Mouse (Mus musculus): Measurements from ENCODE around the gene Tmem274.
A peak's percentile ranks its signal among the peaks of the same experiment; 100 is the strongest.
"Not testable (repeated sequence)": the region's sequence is repeated elsewhere in the genome, so short reads cannot be mapped to it uniquely, and the experiment has no call there.

Gene Tmem274

DNA sequence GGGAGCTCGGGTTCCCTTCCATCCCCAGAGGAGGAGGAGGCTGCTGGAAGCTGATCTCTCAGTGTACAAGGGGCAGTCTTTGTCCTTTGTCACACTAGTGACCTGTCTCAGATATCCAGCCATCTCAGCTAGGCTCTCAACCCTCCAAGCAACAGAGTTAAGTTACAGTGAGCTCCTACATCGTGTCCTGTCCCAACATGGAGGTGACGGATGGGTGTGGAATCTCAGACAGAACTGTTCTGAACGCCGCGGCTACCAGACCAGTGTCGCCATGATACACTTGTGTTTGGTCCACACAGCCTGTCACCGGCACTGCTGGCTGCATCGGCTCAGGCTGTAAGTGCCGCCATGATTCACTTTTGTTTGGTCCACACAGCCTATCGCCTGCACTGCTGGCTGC lies at the start of gene Tmem274:
Tmem274 (plus strand) TSS at position 301 of the 400 bp plus-strand sequence.
- no peak for DNase-seq

DNA sequence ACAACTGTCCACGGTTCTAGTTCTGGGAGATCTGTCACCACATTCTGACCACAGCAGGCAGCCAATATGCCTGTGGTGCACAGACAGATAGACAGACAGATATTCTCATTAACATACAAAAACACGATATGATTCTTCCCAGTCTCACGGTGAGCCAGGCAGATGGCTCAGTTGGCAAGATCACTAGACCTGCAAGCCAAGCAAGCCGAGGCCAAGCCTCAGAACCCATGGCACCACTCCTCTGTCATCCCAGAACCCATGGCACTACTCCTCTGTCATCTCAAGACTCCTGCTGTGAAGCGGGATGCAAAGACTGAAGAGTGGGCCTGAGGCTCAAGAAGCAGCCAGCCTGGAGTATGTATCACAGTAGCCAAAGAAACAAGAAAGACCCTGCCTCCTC lies 47.6 kb upstream of the Tmem274 start:
- DNase-seq, result no peak

DNA sequence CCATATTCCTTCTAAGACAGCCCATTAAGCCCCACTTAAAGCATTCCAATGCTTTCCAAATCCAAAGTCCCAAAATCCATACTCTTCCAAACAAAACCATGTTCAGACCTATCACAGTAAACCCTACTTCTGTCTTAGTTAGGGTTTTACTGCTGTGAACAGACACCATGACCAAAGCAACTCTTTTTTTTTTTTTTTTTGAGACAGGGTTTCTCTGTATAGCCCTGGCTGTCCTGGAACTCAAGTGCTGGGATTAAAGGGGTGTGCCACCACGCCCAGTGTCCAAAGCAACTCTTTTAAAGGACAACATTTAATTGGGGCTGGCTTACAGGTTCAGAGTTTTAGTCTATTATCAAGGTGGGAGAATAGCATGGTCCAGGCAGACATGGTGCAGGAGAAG lies 45.3 kb upstream of the Tmem274 start:
- DNase-seq, result not testable (repeated sequence)

DNA sequence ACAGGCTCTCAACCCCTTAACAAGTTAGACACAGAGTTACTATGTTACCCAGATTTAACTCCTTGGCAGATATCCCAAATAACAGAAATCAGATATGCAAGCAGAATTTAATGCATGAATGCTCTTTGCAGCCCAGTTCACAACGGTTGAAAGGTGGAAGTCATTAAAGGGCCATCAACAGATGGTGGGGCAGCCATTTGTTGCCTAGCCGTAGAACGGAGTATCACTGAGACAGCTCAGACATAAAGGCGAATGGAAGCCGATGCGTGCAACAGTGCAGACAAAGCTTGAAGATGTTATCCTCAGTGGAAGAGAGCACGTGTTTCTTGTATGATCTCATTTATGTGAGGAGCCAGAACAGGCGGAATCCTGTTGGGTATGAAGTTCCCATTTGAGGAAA lies 36.6 kb upstream of the Tmem274 start:
- DNase-seq, result no peak

DNA sequence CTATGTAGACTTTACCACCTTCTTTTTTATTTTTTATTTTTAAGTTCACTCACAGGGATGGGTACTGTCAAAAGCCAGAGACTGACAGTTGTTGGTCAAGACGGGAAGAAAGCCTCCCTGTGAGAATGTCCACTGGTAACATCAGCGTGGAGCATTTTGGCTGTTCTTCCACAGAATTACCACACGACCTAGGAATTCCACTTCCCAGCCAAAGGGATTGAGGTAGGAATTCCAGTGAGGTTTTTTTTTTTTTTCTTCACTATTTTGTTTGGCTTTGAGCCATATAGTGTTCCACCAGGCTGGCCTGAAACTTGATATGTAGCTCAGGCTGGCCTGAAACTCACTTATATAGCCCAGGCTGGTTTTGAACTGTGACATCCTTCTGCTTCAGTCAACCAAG lies 34.7 kb upstream of the Tmem274 start:
- no peak for DNase-seq

DNA sequence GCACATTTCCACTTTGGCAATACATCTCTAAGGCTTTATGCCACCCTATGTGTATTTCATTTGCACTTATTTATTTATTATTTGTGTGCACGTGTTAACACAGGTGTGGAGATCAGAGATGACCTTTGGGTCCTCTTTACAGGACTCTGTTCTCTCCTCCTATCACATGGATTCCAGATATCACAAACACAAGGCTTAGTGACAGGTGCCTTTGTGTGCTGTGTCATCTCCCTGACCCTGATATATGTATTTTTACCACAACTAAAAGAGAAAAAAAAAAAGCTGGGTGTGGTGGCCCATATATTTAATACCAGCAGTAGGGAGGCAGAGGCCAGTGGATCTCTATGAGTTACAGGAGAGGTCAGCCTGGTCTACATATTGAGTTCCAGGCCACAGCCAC lies 32.7 kb upstream of the Tmem274 start:
- no peak for DNase-seq

DNA sequence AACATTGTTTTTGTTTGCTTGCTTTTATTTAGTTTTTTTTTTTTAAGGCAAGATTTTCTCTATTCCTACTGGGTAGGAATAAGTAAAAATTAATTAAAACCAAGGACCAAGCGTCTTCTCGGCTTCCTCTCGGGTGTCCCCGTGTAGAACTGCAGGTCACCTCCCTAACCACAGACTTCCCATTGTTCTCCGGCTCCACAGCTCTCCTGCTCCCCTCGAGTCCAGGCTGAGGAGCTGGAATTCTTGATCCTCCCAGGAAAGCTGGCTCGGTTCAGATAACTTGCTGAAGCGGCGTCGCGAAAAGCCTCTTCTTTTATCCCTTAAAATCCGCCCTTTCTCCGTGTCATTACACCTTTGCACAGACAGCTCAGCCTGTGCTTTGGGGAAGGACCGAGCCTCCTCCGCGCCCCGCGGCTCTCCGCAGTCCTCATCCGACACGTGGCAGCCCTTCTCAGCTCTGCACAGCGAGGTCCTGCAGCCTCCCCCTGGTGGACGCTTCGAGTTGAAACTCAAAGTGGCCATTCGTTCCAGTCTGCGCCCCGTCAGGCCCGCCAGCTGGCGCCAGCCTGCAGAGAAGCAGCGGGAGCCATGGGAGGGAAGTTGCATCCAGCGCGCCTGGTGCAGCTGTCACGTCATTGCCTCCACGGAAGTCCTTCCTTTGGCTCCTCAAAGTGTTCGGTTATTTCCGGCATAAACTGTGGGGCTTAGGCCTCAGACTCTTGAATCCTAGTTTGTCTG lies 32.0 kb upstream of the Tmem274 start:
- peak; percentile 85 for DNase-seq

DNA sequence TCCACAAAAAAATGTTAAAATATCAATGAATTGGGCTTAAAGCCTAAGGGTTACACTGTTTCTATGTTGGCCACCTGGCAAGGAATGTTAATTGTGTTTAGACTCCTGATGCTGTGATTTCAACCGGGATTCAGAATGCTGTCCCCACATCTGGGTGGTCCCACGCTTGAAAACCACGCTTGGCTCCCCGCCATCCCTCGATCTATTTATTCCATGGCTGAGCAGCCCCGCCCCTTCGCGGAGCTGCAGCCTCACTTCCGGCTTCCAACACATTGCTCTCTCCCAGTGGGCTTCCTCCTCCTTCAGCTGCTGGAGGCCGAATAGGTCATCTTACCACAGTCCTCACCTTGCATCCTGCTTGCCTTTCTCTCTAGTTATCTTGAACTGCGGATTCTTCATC lies 31.3 kb upstream of the Tmem274 start:
- no peak for DNase-seq

DNA sequence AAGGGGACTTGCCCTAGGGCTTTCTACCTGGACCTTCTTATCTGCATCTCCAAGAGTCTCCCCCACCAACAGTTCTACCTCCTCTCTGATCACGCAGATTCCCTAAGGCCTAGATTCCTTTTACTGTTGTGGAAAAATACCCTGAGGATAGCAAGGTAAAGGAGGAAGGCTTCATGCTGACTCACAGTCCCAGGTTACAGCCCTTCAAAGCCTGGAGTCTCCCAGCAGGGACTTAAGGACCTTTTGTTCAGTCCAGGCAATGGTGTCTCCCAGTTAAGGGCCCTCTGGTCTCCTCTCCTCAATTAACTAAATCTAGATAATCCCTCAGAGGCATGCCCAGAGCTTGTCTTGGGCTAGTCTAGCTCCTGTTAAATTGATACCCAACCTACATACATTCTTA lies 30.9 kb upstream of the Tmem274 start:
- DNase-seq, result no peak

DNA sequence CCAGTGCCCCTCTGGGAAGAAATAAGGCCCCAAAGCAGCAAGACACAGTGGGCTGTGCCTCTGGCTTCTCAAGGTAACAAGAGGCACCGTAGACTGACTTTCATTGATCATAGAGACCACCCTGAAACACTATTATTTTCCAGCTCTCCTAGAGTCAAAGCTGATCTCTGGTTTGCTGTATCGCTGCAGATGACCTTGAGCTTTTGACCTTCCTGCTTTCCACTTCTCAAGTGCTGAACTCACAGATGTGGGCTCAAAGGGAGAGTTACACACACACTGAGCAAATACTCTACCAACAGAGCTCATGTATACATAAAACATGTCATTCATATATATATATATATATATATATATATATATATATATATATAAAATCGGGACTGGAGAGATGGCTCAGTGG lies 26.5 kb upstream of the Tmem274 start:
- no peak for DNase-seq

DNA sequence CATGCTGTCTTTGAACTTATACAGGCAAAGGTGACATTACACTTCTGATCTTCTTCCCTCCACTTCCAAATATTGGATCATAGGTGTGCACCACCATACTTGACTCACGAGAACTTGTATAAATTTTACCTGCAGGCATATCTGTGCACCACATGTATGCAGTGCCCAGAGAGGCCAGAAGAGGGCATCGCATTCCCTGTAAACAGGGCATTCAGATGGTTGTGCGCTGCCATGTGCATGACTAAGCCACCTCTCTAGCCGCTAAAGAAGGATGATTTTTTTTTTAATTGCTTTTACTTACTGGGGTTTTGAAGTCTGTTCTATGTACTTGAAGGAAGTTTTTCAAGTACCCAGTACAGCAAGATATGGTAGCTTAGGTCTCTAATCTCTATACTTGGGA lies 23.5 kb upstream of the Tmem274 start:
- DNase-seq, result no peak

DNA sequence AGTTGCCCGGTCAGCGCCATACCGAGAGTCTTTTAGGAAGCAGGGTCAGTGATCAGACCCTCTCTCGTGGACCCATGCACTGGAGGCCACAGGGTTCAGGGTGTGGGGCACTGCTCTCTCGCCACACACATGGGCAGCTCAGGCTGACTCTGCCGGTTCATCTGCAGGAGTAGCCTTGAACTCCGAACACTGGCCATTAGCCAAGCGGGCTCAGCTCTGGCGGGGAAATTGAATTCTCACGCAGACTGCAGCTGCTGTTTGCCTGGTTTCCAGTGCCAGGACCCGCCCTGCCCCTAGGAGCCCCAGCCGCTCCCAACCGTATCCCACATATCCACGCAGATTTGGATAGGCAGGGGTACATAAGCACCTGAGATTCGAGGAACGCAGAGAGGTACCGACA lies 22.9 kb upstream of the Tmem274 start:
- DNase-seq, result no peak

DNA sequence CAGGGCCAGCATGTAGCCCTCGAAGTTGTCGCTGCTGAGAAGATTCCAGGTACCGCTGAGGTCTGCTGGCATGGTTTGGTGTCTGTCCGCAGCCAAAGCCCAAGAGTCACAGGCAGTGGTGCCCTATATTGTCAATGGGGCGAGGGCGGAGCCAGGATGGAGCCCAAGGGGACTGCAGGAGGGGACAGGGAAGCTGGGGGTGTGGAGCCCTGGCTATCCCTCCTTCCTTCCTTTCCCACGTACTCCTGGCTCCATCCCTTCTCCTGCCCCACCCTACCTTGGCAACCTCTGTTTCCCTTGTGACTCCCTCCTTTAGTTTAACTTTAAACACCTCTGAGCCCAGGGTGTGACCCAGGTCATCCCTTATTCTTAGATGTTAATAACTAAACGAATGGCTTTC lies 22.3 kb upstream of the Tmem274 start, which contains the start of gene Rbp7:
Rbp7 (minus strand) TSS at position 100 of the 400 bp plus-strand sequence.
- no peak for DNase-seq

DNA sequence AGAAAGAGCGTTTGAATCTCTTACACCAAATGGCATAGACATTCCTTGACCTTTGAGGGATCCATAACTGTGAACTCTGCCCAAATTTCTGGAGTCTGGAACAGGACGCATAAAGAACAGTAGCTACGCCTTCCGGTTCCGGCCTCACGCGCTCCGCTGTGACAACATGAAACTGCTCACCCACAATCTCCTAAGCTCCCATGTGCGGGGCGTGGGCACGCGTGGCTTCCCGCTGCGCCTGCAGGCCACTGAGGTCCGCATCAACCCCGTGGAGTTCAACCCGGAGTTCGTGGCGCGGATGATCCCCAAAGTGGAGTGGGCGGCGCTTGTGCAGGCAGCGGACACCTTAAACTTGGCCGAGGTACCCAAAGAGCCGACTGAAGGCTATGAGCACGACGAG lies 20.0 kb upstream of the Tmem274 start:
- not testable (repeated sequence) for DNase-seq

DNA sequence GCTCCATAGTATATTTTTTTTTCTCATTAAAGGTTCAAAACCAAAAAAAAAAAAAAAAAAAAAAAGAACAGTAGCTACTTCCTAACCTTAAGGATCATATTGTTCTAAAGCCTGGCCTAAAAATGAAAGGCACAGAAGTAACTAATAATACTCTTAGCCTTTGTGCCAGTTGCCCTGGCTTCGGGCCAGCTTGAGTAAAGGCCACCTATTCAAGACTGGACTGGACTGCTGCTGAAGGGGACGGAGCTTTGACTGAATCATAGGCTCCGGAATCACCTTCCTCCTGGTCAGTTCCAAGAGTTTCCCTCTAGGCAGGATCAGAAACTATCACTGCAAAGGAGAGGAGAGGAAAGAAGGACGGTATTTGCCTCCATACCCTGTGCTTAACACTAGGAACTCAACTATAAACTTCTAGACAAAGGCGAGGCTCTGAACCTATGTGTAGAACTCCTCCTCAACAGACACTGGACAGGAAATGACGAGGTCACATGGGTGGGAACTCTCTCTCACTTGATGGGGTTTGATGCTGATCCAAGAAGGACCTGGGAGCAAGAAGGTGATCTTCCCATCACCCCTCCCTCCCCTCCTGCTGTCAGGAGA lies 19.2 kb upstream of the Tmem274 start:
- no peak for DNase-seq

DNA sequence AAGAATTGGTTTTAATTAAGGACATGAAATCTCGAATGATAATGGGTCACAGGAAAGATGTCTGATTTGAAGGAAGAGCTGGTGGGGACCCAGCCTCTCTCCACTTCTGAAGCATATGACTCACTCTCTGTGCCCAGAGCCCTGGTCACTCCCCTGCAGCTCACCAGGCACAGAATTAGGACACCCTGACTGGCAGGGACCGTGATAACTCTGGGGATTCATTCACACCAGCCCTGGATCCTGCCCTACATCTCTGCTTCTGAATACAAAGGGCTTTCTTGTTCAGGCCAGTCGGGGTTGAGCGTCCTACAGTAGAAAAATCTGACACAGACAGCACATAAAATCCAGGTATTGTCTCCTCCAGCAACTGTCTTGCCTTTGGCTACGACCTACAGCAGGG lies 18.7 kb upstream of the Tmem274 start:
- no peak for DNase-seq

DNA sequence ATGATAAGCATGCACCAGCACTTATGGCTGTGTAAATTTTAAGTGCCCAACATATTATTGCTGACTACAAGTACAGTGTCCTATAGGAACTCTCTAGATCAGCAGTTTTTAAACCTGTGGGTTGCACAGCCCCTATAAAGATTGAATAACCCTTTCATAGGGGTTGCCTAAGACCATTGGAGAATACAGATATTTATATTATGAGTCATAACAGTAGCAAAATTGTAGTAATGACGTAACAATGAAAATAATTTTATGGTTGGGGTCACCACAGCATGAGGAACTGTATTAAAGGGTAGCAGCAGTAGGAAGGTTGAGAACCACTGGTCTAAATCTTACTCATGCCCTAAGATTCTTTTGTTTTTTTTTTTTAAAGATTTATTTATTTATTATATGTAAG lies 17.8 kb upstream of the Tmem274 start:
- no peak for DNase-seq

DNA sequence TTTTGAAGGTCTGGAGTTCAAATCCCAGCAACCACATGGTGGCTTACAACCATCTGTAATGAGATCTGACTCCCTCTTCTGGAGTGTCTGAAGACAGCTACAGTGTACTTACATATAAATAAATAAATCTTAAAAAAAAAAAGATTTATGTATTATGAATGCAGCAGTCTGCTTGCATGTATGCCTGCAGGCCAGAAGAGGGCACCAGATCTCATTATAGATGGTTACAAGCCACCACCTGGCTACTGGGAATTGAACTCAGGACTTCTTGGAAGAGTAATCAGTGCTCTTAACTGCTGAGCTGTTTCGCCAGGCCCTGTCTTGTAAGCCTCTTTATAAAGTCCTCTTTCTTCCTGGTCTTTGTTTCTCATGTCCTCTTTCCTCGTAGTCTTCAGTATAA lies 16.7 kb upstream of the Tmem274 start:
- DNase-seq, result not testable (repeated sequence)

DNA sequence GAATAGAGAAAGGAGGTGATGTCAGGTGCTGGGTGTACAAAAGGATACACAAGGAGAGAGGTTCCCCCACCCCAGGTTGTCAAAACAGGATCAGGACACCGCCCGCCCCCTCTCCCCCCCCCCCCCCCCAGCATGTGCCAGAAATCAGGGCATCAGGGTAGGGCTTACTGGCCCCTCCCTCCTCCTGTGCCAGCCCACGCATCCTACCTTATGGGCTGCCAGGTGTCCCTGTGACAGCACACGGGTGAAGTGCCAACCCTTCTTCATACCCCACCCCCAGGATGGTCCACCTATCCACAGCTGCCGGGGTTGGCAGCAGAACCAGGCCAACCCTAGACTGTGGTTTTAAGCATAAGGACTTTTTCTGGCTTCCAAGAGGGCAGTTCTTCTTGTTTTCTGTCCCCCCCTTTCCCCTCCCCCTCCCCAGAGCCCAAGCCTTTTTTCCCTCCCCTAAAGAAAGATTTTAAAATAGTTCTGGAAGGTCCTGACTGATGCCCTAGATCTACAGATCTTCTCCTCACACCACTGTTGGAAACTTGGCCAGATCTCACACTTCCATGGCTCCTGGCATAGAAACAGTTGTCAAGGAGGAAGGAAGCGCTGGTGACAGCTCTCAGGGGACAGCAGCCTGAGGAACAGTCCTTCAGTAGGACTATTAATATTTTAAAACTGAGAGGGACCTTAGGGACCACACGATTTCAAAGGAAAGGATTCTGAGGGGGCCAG lies 15.4 kb upstream of the Tmem274 start:
- no peak for DNase-seq

DNA sequence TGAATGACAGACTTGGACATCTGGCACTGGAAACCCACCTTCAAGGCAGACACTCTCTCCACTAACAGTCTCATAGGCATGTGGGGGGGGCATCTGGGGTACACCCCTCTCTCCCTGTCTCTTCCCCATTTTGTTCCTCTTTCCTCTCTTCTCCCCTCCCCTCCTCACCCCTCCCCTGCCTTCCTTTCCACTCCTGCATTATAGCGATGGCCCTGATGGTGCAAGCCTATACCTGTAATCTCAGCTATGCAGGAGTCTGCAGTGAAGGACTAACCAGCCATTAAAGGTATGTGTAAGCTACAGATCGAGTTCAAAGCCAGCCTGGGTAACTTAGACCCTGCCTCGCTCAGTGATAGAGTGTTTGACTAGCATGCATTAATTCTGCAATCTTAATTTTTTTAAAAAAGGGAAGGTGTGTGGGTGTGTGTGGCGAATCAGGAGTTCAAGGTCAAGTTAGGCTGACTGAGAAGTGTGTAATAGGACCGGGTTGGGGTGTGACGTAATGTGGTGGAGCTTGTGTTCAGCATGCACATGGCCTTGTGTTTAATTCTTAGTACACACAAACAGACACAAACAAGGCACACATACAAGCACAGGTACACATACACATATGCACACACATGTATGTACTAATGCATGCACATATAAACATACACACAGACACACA lies 14.7 kb upstream of the Tmem274 start:
- DNase-seq, result no peak

DNA sequence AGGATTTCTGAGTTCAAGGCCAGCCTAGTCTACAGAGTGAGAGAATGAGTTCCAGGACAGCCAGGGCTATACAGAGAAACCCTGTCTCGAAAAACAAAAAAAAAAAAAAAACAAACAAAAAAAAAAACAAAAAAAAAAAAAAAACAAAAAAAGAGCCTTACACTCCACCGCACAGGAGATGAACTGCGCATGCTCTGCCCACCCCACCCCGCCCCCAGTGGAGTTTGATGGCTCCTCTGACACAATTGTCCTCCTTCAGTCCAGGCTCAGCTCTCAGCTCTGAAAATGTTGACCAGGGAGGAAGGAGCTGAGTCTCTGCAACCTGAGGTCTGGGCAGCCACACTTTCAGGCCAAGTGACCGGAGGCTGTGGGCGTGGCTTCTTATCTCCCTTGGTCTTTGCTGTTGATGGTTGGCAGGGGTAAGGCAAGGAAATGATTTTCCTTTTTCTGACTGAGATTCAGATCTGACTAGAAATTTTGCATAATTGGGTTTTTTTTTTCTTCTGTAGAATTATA lies 13.7 kb upstream of the Tmem274 start:
- no peak for DNase-seq

DNA sequence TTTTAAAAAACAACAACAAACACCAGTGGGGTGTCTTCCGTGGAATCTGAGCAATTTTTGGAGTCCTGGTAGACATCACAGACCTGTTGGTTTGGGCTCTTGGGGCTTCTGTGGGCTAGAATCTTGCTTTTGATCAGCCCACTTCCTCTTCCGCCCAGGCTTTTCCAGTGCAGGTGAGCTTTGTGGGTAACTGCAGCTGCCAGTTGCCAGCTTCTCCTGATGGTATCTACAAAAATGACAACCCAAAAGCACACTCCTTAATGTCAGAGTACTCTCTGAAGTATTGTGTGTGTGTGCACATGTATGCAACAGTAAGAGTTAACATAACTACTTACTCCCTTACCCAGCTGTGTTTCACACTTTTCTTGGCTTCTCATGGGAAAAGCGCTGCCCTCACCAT lies 7.6 kb upstream of the Tmem274 start:
- no peak for DNase-seq

DNA sequence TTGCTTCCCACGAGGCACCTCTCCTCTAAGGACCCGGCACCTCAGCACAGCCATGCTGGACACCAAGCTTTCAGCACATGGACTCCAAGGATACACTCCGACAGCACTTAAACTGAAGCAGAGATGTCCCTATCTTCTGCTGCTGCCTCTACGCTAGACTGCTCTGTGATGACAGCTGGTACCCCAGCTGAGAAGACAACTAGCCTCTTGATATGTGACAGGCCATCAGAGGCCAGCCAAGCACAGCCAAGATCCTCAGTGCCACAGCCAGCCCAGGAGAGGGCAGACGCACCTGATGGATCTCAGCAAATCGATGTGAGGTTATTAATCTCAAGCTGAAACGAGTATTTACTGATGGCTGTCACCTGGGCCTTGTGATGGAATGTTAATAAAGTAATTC lies 2.1 kb upstream of the Tmem274 start:
- DNase-seq, result no peak
